Mouse (Mus musculus) T-cell, adult 2 months (primary cell): ENCODE data around the gene Gbgt1.
A peak's percentile ranks its signal among the peaks of the same experiment; 100 is the strongest.

Source experiments
- DNase-seq: peaks from one replicate; pipeline ENCODE4 v3.0.0; 2022; ENCODE audit warnings: low spot score

Gene Gbgt1

DNA sequence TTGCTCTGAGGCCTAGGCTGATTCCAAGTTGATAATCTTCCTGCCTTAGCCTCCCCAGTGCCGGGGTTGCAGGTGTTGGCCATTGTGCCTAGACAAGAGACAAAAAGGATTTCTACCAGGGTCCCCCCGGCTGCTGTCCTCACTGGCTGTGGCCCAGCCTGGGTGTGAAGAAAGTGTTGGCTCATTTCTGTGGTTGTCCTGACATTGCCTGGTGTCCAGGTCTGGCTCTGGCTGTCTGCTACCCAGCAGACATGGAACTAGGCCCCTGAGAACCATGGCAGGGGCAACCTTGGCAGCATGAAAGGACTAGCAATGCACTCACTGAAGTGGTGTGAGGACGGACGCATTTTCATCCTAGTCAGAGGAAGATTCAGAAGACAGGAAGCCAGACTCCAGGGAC is 33.2 kb downstream of the Gbgt1 start:
- DNase-seq = no peak

- no peak for DNase-seq
These were observed 33.6 kb downstream of the Gbgt1 start for GRCm38 (mm10) chr2:28530311-28530710.

- peak; percentile 83 for DNase-seq
These were observed 36.5 kb downstream of the Gbgt1 start for GRCm38 (mm10) chr2:28532938-28533771.

- no peak for DNase-seq
These were observed 37.3 kb downstream of the Gbgt1 start for GRCm38 (mm10) chr2:28533901-28534435.

- DNase-seq = no peak
These were observed 38.0 kb downstream of the Gbgt1 start for GRCm38 (mm10) chr2:28534436-28535262.

DNA sequence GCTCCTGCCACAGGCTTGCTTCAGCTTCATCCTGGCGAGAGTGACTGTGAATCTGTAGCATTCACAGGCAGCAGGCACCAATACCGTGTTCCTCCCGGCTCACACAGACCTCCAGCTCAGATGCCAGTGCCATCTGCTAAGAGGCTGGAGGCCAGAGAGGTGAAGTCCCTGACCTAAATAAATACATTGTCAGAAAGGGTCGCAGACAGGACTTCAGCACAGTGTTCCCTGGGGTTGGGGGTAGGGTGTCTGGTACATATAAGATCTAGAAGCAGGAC is 38.5 kb downstream of the Gbgt1 start:
- no peak for DNase-seq

DNA sequence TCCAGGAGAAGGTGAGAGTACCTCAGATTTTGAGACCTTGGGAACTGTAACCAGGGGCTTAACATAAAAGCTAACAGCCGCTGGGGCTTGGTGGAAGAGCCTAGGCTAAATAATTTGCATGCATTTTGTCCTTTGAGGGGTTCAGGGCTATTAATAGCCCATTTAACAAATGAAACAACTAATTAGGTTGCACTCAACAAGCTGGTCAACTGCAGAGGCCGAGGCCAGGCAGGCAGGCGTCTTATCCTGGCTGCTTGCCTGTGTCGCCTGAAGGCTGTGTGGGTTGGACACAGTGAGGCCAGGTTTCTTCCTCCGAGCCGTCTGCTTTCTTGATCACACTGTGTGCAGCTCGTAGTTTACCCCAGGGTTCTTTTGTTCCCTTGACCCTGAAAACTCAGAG is 39.0 kb downstream of the Gbgt1 start:
- no peak for DNase-seq

GRCm38 (mm10) chr2:28536166-28536565 is 39.5 kb downstream of the Gbgt1 start:
- no peak for DNase-seq

- no peak for DNase-seq
These were observed 40.3 kb downstream of the Gbgt1 start for GRCm38 (mm10) chr2:28536766-28537633.

DNA sequence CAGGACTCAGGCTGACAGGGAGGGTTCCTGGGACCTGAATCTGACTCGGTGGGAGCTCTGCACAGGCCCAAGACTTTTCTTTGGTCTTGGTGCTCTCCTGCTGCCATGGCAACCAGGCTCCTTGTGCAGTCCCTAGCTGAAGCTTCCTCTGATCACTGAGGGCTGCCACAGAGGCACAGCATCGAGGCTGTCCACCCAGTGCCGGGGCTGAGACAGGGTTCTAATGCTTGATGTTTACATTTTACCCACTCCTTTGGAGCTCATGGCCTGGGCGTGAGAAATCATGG is 40.9 kb downstream of the Gbgt1 start:
- DNase-seq = no peak

DNA sequence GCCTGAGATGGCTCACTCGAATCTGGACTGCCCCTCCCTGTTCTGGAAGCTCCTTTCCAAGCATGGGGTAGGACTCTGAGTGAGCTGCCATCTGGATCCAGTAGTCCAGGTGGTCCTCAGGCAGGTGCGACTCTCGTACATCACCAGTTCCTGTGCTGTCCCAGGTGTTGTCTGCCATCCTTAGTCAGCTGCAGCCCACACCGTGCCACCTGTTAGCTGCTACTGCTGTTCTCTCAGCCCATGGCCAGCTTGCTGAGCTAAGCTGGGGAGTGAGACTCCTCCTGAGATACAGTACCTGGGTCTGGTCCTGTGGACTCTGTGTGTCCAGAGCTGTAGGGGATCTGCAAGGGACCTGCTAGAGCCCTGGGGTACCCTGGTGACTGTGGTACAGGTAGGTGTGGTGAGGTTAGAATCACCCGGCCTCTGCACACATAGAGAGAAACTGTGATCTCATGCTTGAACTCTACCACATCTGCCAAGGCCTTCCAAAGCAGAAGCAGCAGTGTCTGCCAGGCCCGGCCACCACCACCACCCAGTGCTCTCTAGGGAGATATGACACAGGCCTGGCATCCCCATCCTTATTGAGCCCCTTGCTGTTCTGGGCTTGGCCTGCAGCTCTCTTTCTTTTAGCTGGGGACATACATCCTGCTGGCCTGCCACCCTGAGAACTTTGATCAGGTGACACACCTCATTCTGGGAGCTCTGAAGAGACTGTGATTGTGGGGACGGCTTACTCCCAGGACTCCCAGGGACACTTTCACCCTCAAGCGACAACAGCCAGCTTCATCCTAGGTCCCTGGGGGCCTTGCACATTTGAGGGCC is 41.5 kb downstream of the Gbgt1 start:
- no peak for DNase-seq

- no peak for DNase-seq
These were observed 42.1 kb downstream of the Gbgt1 start for GRCm38 (mm10) chr2:28538817-28539128.

GRCm38 (mm10) chr2:28539206-28539605 is 42.5 kb downstream of the Gbgt1 start:
- no peak for DNase-seq

DNA sequence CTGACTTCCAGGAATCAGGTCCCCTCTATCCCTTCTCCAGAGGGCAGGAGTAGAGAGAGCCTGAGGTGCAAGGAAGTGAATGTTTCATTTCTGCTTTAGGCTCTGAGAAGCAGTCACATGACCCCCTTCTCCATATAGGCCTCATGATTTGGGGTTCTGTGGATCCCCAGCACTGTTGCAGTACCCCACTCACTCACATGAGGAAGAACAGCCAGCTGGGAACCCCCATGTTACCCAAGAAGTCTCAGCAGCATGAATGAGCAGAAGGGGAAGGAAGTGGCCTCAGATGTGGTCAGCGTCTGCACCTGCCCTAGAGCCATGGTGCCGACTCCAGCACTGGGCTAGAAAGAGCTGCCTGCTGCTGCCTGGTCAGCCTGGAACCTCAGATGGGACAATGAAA is 43.3 kb downstream of the Gbgt1 start:
- DNase-seq = peak; percentile 72

DNA sequence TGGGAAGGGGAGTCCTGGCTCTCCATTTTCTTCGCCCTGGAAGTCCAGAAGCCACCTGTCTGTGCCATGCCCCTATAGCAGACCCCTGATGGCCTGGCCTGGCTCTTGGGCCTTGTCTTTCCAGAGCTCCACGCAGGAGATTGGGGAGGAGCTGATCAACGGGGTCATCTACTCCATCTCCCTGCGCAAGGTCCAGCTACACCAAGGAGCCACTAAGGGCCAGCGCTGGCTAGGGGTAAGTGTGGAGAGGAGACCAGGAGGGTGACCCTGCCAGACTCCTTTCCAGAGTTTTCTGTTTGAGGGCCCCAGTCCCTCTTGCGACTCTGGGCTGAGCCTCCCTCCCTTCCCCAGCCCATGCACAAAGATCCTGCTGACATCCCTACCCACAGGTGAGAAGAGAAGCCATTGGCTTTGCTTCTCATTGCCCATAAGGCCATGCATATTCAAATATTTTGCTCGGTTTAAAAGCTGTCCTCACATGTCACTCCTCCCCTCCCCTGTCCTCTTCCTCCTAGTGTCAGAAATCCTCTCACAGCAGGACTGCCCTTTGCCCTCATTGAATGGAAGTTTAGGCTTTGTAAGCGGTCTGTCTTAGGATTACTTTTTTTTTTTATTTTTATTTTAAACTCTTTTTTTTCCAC is 44.0 kb downstream of the Gbgt1 start:
- DNase-seq = no peak

DNA sequence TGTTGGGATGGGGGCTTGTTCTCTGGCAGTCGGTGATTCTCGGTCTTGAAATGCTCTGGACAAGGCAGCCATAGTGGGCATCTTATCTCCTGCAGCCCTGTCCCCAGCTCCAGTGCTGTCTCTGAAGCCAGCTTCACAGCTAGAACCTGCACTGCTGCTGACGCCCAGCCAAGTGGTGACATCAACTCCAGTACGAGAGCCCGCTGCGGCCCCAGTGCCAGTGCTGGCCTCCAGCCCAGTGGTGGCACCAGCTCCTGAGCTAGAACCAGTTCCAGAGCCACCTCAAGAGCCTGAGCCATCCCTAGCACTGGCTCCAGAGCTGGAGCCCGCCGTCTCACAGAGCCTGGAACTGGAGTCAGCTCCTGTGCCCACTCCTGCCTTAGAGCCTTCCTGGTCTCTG is 47.2 kb downstream of the Gbgt1 start:
- no peak for DNase-seq

GRCm38 (mm10) chr2:28545976-28546375 is 49.3 kb downstream of the Gbgt1 start:
- DNase-seq = no peak

DNA sequence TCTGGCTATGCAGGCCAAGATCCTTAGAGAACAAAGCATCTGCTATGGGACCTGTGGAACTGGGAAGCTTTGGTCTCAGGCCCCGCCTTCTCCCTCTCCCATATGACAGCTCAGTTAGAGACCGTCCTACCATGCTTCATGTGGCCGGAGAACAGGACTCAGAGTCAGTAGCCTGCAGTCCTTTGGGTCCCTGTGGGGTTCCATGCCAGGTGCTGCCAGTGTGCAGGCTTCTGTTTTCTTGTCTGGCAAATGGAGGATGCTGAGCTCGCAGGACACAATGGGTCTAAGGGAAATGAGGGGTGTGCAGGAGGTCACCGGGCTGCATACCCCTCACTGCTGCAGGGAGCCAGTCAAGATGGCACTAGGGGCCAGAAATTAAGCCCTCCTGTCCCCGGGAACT is 49.9 kb downstream of the Gbgt1 start:
- no peak for DNase-seq

- DNase-seq = peak; percentile 85
These were observed 50.8 kb downstream of the Gbgt1 start for GRCm38 (mm10) chr2:28547237-28548172.

GRCm38 (mm10) chr2:28549157-28549556 is 52.5 kb downstream of the Gbgt1 start:
- no peak for DNase-seq
